Mouse (Mus musculus) thymus, postnatal 14 days (tissue): ENCODE data around the gene Gm16503.
"Not testable (repeated sequence)": the region's sequence is repeated elsewhere in the genome, so short reads cannot be mapped to it uniquely, and the experiment has no call there.

Experiments
- DNase-seq: peaks from one replicate; pipeline ENCODE4 v3.0.0; 2021

The Gm16503 gene

DNA sequence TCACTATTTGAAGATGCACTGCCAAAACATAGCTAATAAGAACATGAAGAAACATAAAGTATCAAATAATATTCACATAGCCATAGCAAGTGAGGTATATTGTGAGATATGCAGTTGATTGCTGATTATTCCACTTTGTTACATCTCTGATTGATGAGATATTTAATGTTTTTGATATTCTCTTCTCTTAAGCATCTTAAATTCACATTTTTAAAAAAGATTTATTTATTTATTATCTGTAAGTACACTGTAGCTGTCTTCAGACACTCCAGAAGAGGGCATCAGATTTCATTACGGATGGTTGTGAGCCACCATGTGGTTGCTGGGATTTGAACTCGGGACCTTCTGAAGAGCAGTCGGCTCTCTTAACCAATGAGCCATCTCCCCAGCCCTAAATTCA, at the start of gene Gm16503:
Gm16503 (plus strand) TSS at position 301 of the 400 bp plus-strand sequence.
- DNase-seq, result not testable (repeated sequence)

DNA sequence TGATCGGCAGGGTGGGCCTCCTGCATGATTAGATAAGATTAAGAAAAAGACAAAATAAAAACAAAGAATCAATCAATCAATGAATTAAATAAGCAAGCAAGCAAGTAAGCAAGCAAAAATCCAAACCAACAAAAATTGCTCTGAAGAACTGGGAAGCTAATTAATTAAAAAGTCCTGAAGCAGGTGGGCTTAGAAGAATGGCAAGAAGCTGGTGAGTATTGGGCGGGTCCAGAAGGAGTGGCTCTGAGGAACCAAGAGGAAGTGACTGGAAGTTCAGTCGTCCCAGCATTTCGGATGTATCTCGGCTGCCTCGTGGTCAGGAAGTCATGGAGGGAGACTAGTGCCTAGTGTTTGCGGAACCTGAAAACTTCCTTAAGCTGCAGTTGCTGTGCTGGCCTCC, 47.9 kb upstream of the Gm16503 start, which contains the start of gene Zfp982:
Zfp982 (plus strand) TSS at position 301 of the 400 bp plus-strand sequence.
- DNase-seq, result not testable (repeated sequence)

DNA sequence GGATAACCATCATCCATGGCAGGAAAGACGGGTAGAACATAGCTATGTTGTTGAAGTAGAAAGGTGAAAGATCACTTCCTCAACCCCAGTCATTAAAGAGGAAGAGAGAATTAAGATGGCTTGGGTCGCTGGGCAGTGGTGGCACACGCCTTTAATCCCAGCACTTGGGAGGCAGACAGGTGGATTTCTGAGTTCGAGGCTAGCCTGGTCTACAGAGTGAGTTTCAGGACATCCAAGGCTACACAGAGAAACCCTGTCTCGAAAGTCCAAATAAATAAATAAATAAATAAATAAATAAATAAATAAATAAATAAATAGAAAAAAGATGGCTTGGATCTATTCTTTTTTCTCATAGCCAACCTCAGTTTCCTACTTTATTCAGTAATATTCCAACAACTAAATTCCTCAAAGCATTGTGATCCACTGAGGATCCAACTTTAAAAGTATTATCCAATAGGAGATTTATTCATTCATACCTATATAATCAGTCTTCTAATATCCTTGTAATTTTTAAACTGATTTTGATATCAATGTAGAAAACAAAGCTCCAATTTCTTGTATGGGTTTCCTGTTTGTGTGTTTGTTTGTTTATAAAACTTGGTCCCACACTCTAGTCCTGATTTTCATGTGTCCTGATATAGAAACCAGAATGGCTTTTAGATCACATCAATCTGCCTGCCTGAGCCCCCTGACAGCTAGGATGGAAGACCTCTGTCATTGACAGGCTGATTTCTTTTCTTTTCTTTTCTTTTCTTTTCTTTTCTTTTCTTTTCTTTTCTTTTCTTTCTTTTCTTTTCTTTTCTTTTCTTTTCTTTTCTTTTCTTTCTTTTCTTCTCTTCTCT, 41.0 kb upstream of the Gm16503 start:
- not testable (repeated sequence) for DNase-seq

DNA sequence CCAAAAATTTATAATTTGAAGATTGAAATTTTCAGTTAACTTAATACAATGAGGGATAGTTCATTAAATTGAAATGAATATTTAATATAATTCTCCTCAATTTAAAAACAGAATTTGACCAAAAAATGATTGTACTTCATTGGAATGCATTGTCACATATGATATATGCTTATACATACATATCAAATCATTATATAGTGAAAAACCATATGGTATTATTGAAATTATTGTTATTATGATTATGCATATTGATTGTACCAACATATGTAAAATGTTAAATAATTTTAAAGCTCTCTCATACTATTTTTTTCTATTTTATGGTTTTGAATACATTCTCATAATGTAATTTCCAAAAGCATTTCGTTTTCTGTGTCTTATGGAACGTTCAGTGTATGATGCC, 30.8 kb upstream of the Gm16503 start:
- DNase-seq, result no peak

DNA sequence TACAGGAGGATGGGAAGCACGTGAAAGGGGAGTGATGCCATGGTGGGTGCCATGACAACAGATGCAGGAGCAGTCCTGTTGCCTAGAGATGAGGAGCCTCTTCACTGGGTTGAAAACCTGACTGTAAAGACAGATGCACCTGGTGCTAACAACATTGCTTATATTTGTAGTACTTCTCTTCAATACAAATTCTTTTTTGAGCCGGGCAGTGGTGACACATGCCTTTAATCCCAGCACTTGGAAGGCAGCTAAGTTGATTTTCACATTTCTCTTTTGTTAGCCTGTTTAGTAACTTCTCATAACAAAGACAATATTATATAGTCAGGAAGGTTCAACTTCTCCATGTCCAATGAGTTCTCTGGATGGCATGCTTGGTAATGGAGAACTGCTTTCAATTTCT, 21.0 kb upstream of the Gm16503 start:
- DNase-seq, result no peak

DNA sequence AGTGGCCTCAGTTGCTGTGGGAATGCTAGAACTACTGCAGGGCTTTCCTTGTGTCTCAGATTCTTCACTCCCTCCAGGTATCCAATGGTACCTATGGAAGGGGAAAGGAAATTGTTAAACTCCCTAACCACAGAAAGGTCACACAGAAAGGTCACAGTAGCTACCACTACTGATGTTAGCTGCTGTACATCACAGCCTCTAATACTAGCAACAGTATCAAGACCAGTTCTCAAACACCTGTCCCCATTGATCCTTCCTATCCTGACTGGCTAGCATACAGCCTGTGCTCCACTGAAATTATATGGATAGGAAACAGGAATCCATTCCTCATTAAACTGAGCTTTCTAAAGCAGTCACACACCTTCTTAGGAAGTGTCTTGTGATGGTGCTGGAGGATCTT, 19.9 kb upstream of the Gm16503 start:
- DNase-seq, result no peak

DNA sequence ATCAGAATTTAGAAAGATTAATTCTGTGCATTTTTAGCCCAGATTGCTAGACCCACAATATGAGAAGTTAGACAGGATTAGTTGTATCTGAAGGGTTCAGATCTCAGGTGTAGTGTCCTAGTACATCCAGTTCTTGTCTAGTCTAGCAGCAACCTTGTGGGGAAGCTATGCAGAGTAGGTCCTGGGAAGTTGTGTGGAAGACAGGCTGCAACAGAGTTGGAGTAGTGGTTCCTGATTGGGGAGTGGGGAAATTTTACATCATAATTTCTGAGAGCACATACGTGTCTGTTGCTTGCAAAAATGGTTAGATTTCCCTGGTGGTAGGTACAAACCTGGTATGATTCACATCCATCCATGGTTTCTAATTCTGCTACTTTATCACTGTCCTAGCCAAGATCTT, 14.9 kb upstream of the Gm16503 start:
- no peak for DNase-seq

DNA sequence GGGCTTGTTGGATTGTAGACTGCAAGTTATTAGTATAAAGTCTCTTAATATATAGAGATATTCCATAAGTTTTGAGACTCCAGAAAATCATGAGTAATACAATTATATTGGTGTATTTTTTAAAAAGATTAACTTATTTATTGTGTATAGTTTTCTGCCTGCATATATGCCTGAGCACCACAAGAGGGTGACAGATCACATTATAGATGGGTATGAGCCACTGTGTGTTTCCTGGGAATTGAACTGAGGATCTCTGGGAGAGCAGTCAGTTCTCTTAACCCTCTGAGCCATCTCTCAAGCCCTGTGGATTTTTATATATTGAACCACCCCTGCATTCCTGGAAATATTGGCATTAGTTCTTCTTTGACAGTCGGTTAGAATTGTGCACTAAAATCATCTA, 9.7 kb upstream of the Gm16503 start:
- no peak for DNase-seq

DNA sequence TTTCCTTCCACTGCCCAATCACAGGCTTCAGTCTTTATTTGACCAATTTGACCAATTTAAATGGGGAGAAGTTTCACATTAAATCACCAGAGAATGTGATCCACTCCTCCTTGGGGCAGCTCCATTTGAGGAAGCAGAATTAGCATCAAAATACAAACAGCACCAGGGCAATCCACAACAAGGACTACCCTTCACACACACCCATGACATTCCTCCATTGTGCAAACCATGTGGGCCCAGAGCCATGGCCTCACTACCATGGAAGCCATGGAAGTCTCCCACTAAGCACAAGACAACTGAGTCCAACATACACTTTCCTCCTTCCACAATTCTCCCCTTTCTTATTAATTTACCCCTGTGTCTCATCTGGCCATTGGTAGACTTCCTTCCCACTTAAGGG, 4.1 kb upstream of the Gm16503 start:
- not testable (repeated sequence) for DNase-seq

DNA sequence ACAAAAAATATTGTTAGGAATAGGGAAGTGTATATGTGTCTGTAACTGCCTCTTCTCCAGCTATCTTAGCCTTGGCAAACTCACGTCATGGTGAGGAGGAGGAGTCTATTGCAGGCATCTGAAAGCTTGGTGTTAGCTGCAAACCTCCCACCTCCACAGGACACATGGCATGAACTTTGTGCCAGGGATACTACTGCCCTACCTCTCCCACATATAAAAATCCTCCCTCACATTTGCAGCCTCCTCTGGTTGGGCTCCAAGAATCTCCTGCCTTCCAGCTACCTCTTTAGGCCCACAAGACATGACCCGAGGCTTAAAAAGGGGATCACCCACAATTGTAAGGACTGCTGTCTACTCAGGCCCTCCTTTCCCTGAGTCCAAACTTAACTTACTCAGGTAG, 2.3 kb upstream of the Gm16503 start:
- DNase-seq, result no peak

DNA sequence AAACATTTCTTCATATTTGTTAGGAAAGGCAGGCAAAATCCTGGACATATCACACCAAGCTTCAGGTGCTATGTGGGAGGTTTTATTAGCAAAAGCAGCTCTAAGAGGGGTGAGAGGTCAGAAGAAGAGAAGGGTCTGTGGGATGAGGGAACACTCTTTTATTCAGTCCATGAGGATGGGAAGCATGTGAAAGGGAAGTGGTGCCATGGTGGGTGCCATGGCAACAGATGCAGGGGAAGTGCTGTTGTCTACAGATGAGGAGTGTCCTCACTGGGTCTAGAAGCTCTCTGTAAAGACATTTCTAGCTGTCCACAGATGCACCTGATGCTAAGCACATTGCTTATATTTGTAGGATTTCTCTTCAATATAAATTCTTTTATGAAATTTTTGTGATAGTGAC, 1.1 kb downstream of the Gm16503 start:
- no peak for DNase-seq

DNA sequence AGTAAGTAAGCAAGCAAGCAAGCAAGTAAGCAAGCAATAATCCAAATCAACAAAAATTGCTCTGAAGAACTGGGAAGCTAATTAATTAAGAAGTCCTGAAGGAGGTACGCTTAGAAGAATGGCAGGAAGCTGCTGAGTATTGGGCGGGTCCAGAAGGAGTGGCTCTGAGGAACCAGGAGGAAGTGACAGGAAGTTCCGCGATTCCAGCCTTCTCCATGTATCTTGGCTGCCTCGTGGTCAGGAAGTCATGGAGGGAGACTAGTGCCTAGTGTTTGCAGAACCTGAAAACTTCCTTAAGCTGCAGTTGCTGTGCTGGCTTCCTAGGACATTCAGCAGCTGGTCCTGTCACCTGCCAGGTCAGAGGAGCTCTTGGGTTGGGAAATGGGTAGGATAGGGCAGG, 13.1 kb downstream of the Gm16503 start, which contains the start of gene Zfp985:
Zfp985 (plus strand) TSS at position 207 of the 400 bp plus-strand sequence.
- not testable (repeated sequence) for DNase-seq

DNA sequence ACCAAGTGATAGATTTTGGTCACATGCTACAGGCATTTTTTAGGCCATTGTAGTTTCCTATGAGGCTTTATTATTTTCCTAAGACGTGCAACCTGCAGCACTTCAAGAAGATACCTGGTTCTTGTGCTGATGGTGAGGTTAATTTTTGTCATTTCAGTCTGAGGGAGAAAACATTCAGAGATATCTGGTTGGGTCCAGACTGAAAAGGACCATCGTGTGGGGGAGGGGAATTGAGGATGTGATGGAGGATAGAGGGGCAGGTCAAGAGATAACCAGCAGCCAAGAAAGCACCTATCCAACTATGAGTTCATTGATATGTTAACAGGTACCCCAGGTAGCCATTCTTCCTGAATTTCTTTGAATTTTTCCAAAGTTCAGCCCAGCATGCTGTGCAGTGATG, 14.3 kb downstream of the Gm16503 start:
- not testable (repeated sequence) for DNase-seq

DNA sequence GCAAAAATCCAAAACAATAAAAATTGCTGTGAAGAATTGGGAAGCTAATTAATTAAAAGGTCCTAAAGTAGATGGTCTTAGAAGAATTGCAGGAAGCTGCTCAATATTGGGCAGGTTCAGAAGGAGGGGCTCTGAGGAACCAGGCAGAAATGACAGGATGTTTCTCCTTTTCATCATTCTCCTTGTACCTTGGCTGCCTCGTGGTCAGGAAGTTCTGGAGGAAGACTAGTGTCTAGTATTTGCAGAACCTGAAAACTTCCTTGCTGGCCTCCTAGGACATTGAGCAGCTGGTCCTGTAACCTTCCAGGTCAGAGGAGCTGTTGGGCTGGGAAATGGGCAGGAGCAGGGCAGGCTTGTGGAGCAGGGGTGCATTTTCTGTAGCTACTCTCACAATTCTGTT, 16.9 kb downstream of the Gm16503 start:
- not testable (repeated sequence) for DNase-seq

DNA sequence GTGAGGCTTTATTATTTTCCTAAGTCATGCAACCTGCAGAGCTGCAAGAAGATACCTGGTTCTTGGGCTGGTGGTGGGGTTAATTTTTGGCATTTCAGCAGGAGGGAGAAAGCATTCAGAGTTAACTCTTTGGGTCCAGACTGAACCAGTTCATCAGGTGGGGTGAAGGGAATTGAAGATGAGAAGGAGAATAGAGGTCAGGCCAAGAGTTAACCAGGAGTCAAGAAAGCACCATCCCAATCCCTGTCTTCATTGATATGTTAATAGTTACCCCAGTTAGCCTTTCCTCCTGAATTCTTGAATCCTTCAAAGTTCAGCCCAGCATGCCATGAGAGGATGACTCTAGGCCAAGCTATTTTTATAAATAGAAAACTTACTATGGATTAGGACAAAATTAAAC, 18.0 kb downstream of the Gm16503 start:
- DNase-seq, result not testable (repeated sequence)

DNA sequence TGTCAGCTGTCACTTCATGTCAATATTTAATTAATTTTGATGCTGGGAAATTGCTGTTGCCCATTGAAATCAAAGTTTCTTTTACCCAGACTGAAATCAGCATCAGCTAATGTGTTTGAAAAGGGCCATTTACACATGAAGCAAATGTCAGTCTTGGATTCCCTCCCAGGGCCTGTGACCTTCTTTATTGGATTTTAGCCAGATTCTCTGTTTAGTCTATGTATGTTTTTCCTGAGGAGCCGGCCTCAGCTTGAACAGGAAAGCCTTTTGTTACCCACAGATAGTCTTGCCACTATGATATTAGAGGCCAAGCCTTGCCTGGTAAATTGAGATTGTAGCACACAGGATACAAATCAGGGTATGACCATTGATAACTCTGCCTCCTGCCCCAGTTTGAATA, 19.1 kb downstream of the Gm16503 start:
- DNase-seq, result not testable (repeated sequence)

DNA sequence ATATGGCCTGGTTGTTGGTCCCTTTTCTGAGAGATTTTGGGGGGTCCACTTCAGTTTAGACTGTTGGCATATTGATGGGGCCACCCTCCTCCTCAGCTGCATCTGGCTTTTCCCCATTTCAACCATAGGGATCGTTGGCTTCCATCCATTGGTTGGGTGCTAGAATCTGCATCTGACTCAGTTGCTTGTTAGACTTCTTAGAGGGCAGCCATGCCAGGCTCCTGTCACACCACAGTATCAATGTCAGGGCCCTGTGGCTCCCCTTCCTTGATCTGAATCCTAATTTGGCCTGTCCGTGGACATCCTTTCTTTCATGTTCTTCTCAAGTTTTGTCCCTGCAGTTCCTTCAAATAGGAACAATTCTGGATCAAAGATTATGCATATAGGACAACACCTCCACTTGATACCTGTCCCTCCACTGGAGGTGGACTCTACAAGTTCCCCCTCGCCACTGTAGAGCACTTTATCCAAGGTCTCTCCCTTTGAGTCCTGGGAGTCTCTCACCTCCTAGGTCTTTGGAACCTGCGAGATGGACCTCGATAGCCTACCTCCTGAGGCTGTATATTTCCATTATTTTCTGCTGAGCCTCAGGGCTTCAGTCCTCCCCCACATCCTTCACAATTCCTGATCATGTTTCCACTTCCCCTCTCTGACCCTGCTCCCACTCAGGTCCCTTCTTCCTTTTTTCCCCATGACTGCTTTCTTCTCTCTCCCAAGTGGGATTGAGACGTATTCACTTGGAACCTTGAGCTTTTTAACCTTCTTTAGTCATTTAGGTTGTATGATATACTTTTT, 25.6 kb downstream of the Gm16503 start:
- DNase-seq, result no peak

DNA sequence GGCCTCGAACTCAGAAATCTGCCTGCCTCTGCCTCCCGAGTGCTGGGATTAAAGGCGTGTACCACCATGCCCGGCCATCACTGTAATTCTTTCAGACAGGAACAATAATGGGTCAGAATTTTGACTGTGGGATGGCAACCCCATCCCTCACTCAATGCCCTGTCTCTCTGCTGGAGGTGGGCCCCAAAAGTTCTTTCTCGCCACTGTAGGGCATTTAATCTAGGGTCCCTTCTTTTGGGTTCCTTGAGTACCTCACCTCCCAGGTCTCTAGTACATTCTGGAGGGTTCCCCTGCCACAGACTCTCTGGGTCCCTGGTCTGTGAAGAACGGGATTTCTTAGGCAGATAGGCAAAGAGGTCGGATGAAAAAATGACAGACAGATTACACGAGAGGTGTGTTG, 31.1 kb downstream of the Gm16503 start:
- not testable (repeated sequence) for DNase-seq

DNA sequence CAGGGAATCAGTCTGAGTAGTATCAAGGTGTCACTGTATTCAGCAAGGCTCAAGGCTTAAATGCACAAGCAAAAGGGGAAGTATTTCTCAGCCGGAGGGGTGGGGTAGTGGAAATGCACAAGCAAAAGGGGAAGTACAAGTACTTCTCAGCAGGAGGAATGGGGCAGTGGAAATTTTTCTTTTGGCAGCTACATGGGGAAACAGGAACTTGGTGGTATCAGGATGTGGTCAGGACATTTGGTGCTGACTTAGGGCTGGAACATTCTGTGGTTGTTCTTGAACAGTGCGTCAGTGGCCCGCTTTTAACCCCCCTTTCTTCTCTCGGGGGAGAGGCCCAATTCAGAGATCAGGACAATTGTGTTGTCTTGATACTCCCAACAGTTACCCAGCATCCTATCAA, 39.4 kb downstream of the Gm16503 start:
- not testable (repeated sequence) for DNase-seq

DNA sequence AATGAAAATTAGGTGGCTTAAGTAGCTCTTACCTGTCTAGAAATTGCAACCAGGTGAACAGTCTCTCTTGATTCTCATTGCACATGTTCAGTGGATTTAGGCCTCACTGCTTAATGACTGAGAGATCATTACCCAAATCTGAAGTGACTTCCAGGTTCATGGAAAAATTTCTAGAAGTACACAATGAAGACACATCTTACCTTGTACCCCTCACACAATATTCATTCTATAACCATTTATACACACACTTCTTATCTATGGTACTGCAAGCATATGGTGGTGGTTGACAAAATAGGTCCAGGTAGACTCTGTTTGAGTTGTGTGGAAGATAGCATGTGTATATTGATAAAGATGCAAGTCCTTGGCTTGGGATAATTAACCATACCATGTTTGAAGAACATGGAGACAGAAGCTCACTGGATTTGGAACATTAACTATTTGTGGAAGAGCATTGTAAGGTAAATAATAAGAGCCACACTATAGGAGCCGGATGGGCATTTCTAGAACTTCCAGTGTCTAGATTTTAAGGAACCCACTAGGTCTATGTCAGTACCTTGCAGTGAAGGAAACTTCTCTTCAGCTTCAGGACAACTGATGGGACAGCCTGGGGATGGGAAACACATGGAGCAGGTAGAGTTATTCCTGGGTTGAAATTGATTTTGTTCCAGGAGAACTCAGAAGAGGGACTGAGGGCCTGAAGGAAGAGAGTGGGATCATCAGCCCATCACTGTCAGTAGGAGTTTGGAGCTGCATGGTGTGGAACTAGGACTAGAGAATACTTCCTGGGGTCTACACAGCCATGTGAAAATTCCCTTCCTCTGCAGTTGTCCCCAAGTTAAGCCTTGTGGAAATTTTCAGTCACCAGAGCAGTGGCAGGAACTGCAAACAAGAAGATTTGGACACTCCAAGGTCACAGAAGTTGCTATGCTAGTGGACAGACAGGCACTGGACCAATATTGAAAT, 46.8 kb downstream of the Gm16503 start:
- DNase-seq, result no peak
